Mouse (Mus musculus): ENCODE data around the gene Adora2b. TPM values are rescaled to one million over a fixed set of nuclear protein-coding genes. Genes with fewer than 3 reads are reported as not detected.

Gene Adora2b
- total RNA-seq (2021), result 1 to 10 TPM in 1 of 2 experiments, under 1 TPM in 1; 0.46 to 1.2 TPM

DNA sequence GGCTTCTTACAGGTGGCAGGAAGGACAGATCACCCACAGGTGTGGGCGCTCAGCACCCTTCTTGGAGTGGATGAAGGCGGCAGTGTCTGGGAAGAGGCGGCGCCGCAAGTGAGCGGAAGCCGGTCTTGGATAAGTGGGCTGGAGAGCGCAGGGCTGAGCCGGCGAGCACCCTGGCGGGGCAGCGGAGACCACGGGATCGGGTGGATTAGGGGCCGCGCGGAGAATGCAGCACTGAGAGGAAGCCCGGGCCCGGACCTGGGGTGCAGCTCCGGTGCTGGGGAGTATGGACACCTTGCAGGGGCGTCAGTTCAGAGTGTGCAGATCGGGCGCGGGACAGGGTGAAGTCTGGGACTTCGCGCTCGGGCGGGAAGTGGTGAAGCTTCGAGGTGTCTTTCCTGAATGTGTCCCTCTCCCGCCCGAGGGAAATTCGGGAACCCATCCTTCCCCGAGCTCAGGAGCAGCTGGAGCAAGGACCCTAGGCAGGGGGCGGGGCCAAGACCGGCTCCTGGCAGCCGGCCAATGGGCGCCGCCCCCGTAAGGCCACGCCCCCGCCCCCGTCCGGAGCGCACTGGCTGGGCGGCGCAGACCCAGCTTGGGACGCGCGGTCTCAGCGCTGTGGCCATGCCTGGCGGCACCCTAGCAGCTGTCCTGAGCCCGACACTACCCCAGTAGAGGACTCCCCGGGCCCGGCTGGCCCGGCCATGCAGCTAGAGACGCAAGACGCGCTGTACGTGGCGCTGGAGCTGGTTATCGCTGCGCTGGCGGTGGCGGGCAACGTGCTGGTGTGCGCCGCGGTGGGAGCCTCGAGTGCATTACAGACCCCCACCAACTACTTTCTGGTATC, at the start of gene Adora2b:
TSS of gene Adora2b (plus strand) at position 584 of the 844 bp plus-strand sequence.
- intact Hi-C loops (cut with DNase I), result loop anchor here (5.0 kb wide), 1 partner anchor 56 kb away; no protein-coding TSS in a partner anchor
- DNase-seq, result peak; percentile 70 to 75

DNA sequence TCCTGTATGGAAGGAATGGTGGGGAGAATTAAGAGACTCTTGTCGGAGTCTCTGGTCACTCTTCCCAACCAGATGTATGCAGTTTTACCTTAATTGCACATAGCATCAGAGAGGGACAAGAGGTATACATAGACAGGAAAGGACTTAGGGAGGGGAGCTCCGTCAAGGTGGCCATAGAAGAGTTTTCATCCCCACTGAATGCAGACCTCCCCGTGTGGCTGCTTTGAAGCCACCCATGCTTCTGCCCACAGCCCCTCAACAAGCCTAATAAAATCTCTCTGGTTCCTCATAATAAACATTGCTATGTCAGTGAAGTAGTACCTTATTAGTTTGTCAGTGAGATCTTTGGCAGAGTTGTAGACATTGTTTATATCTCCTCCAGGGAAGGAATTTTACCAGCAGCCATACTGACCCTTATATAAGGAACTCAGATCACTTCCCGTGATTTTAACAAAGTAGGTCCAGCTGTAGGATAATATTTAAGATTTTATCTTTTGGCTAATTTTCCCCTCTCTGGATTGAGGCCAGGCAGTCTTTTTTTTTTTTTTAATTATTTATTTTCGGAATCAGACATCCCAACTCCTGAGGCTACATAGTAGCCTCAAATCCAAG, 47.8 kb upstream of the Adora2b start:
- no peak for DNase-seq
- intact Hi-C loops (cut with DNase I), result no loop called here

DNA sequence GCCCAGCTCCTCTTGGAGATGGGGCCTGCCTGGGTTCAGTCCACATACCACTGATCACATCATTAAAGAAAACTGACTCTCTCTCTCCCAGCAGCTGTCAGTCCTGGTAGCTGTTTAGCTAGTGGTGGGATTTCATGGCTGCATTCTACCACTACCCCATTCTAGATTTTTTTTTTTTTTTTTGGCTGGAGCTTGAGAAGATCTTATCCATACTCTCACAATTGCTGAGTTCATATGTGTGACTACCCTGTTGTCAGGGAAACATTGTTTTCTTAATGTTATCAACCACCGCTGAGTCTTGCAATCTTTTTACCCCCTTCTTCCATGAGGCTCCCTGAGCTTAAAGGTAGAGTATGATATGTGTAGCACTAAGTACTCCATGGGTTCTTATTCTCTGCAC, 46.1 kb upstream of the Adora2b start:
- intact Hi-C loops (cut with DNase I), result no loop called here
- no peak for DNase-seq

DNA sequence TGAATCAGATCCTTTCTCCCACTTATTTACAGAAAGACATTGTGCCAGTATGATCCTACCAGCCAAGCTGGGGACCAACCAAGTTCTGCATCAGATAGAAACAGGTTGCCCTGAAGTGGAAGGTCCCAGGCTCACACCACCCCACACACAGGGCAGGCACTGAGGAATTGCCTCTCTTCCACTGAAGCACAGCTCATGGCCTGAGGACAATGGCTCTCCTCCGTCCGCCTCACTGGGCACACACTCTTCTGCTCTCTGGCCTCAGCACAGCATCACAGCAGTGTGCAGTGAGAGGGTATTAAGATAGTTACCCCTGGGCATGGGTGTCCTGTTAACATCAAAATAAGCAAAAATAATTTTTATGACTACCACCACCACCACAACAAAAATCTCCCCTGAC, 39.7 kb upstream of the Adora2b start:
- intact Hi-C loops (cut with DNase I), result no loop called here
- no peak for DNase-seq

DNA sequence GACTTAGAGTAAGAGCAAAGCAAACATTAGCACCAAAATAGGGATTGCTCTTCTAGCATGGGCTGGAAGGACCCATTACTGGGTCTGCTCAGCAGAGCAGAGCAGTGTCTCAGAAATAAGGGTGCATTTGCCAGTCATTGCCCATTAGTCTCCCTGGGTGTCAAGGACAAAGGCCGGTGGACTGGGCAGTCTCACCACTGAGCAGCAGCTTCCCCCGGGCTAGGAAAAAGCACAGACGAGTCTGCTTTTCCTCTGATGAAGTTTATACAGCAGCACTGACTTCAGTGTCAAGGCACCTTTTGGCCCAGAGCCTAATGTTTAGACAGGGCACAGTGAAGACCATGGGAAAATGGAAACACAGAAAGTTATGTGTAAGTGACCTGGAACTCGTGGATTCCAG, 38.9 kb upstream of the Adora2b start:
- no peak for DNase-seq
- intact Hi-C loops (cut with DNase I), result no loop called here

DNA sequence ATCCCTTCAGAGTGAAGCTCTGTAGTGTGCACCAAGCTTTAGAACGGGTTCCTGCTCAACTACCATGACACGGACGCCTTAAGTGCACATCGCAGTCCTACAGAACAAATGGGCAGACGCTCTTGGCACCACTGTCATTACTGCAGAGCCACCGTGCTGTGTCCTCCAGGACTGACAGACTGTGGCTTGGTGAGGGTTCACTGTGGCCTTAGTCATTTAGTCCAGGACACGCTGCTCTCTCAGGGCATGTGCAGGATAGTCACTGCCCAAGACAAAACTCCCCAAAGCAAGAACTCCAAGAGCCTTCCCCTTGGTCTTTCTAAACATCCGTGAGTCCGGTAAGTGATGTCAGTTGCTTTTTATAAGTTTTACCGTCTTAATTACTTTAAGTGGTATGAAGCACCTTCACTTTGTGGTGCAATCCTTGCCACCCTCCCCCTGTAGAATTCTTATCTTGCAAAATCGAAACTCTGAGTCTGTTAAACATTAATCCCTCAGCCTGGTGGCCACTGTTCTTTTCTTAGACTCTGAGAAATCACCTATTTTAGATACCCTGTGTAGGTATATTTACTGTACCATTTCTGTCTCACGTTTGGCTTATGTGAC, 35.3 kb upstream of the Adora2b start:
- intact Hi-C loops (cut with DNase I), result no loop called here
- DNase-seq, result no peak

DNA sequence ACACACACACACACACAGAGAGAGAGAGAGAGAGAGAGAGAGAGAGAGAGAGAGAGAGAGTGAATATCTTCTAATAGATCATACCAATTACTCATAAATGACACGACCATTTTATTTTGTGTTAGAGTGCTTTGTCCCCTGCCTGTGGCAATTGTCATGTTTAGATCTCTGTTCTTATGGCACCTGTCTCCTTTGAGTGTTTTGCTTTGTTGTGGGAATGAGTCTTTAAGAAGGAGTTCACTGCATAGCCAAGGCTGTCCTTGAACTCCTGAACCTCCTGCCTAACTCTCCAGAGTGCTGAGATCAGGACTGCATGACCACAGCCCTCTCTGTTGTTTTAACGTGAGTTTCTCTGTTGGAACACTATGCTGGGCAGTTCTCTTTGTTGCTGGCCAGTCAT, 33.7 kb upstream of the Adora2b start:
- intact Hi-C loops (cut with DNase I), result no loop called here

DNA sequence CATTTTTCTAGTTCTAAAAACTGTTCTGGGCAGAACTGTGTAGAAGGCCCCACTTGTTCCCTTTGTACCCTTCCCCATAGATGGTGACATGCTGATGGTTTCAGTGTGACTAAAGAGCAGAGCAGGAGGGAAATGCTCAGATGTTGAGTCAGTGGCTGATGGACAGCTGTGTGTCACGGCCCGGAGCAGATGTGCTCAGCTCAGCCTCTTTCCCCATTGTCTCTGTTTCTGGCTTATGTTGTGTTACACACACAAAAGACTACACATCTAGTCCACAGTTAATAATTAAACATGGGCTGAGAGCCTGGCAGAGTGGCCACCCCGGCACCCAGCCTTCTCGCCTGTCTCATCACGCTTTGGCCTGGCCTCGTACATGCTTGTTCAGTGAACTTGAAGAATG, 31.0 kb upstream of the Adora2b start:
- DNase-seq, result no peak
- intact Hi-C loops (cut with DNase I), result no loop called here

More for the DNA sequence above, 33.7 kb upstream of the Adora2b start:
- DNase-seq, result no peak

DNA sequence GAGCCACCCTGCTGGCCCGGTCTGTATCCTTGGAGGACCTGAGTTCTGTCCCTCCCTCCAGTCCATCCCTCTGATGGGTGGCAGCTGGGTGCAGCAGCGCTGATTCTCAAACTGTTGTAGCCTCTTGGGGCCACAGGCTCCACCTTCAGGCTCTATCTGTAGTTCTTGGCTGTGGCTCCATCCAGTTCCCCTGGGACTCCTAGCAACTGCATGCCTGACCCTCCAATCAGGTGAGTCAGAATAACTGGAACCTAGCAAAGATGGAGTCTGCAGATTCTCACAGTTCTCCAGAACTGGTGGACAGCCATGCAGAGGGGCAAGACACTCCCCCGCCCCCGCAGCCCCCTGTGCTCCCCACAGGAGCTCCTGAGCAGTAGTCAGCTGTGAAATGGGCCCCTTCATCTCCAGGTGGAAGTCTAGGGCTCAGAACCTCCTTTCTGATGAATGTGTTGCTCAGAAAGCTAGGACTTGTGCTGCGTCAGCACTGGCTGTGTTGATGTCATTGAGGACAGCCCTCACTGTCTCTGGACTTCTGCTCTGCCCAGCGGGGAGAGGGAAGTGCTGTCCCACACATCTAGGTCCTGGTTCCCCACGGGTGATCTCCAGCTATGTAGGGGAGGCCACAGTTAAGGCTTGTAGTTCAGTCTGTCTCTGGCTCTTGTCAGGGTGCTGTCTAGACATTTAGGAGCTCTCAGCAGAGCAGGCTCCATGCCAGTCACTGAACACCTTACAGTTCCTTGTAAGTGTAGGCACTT, 27.9 kb upstream of the Adora2b start:
- intact Hi-C loops (cut with DNase I), result no loop called here
- DNase-seq, result peak; percentile 20 to 25

DNA sequence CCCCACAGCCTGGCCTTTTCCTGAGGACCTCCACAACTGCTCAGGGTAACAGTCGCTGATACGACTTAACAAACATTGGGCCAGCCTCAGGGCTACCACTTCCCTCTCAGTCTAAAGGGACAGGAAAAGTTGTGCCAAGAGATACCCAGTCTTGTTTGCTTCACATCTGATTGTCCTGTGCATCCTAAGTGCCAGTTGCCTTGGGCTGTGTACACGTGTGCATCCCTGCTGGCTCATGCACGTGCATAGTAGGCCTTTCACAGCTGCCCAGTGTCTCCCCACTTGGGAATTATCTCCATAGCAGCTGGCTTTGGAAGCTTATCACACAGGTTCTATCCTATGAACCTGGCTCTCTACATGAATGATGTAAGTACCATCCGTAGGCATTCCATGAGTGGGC, 25.4 kb upstream of the Adora2b start:
- no peak for DNase-seq
- intact Hi-C loops (cut with DNase I), result no loop called here

DNA sequence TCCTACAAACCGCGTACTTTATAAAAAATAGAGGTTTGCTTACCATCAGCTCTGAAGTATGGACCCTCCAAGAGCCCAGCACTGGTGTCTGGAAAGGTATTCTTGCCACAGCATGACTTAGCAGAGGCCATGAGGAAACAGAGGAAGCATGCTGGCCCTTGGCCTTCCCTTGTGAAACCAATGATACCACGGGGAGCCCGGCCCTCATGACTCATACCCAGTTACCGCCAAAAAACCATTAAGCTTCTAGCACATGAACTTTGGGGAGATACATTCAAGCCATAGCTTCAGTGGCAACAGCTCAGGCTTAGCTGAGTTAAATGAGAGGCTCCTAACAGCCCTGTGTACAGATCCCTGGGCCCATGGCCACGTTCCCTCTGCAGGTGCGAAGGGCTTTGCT, 24.8 kb upstream of the Adora2b start:
- peak; percentile 21 to 40 for DNase-seq

DNA sequence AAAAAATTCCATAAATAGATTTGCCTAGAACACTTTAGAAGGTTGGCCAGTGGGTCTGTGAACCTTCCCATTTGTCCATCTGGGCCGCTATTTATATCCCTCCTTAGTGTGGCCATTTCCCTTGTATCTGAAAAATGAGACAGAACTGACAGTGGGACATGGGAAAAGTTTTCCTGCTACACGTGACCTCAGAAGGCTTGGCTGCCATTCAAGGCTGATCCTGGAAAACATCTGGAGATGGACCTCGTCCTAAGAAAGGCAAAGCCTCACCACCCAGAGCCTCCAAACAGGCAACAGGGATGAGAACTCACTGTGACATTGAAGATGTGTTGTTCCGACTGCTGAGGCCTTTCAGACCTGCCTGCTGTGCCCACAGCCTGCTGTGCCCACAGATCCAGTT, 24.0 kb upstream of the Adora2b start:
- intact Hi-C loops (cut with DNase I), result no loop called here

More for the DNA sequence above, 24.8 kb upstream of the Adora2b start:
- intact Hi-C loops (cut with DNase I), result no loop called here

DNA sequence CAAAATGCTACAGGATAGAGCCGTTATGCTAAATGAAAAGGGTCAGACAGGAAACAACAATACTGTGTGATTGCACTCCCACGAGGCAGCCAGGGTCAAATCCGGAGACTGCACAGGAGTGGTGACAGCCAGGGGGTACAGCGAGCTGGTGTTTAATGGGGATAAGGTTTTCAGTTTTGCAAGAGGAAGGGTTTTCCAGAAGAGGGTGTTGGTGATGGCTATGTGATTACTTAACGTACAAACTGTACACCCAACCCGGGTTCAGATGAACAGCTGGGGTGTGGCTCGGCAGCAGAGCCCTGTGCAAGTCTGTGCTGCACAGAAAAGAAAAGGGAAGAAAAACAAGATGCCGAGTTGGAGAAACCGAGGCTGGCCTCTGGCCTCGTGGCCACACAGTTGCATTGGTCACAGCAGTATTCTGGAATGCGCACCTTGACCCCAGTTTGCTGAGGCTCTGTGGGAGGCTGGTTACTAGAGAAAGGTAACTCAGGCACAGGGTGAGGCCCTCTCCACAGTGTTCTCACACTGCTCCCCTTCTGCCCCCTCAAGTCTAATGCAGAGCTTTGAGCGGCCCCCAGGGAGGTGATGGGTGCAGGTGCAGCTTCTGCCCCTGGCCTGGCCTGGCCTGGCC, 8.0 kb upstream of the Adora2b start:
- intact Hi-C loops (cut with DNase I), result no loop called here
- no peak for DNase-seq

More for the DNA sequence above, 24.0 kb upstream of the Adora2b start:
- peak; percentile 27 to 37 for DNase-seq

DNA sequence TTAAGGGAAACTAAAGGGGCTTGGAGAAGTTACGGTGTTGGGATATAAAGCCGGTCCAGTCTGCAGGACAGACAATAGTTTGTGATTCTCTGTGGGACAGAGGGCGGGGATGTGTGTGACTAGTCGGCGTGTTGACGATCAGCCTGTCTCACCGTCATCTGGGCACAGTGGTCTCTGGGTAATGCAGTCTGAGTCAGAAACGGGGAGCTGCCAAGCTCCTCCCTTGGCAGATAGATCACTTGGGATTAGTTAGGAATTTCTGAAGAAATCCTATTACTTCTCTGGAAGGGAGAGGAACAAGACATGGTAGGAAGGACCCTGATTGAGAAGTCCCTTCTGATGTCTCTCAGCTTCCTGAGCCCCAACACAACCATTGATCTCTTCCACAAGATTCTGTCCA, 4.9 kb upstream of the Adora2b start:
- intact Hi-C loops (cut with DNase I), result no loop called here

DNA sequence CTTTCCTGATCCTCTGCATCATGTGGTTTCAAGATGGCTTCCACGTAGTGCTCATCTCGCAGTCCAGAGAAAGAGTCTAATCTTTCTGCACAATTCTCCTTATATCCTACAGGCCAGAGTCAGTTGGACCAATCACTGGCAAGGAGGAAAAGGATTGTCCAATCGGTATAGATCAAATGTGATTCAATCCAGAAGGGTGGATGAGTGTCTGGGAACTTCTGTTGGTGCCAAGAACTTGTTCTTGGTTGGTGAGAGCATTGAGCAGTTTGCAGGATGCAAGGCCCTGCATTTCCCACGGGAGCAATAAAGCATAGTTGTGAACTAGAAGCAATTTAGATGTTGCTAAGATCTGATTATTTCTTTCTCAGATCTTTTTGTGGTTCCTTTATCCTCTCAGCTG, 4.3 kb upstream of the Adora2b start:
- DNase-seq, result no peak
- intact Hi-C loops (cut with DNase I), result no loop called here

More for the DNA sequence above, 4.9 kb upstream of the Adora2b start:
- no peak for DNase-seq

DNA sequence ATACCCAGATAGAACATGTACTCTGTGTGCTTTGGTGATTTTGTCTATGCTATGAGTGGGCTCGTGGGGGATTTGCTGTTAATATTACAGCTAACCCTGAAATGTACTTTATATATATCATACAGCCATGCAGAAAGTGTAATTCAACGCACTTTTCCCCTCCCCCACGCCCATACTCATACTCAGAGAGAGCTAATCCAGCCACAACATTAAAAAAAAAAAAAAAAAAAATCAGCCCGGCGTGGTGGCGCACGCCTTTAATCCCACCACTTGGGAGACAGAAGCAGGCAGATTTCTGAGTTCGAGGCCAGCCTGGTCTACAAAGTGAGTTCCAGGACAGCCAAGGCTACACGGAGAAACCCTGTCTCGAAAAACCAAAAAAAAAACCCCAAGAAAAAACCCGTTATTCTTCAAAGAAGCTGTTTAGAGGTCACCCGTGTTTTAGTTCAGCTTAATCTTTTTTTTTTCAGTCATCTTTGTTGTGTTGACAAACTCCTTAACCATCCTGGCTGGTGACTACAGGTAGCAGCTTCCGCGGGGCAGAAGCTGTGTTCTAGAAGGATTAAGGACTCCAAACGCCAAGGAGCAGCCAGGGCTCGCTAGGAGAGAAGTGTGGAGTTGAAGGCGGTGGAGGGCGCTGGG, 904 bp upstream of the Adora2b start:
- DNase-seq, result no peak
- intact Hi-C loops (cut with DNase I), result loop anchor here (5.0 kb wide), 1 partner anchor 56 kb away; no protein-coding TSS in a partner anchor

DNA sequence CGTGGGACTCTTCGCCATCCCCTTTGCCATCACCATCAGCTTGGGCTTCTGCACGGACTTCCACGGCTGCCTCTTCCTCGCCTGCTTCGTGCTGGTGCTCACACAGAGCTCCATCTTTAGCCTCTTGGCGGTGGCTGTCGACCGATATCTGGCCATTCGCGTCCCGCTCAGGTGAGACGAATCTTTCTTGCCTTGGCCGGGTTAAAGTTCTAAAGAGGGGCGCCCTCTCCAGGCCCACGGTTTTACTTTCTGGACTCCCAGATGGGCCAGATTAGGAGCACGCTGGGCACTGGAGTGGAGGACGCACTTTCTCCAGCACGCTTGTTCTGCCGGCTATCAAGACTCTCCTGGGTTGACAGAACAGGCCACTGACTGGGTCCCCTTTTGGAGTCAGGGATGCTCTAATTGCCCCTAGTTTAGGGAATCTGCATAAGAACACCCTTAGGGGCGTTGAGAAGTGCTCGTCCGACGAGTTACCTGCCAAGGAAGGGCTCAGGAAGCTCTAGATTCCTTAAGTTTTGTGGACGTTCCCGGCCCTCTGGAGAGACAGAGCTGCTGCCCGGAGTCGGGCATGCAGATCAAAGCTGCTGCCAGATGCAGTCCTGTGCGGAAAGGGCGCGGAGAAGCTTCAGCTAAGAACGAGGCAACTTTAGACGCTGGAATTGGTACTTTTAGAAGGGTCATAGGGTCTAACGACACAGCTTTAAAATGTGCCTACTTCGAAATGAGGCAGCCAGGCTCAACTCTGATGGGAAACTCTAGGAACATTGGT, 668 bp downstream of the Adora2b start:
- peak; percentile 34 to 43 for DNase-seq

DNA sequence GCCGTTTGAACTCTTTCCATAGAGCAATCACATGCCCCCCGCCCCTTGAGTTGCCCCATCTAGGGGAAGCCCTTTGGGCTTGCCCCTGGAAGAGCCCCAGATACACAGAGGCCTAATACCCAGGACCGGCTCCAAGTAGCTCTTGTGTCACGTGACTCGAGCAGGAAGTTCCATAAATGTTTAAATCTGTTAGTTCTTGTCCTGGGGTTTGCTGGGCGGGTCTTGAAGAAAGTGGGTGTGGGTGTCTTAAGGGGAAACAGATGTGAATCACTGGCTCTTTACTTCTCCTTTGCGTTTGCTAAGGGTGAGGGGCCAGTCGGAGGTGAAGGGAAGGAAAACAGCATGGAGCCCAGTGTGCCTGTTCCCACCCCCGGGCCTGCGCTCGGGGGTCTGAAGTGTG, 2.3 kb downstream of the Adora2b start:
- intact Hi-C loops (cut with DNase I), result no loop called here
- DNase-seq, result peak in 1 of 2 experiments; percentile 16

More for the DNA sequence above, 668 bp downstream of the Adora2b start:
- intact Hi-C loops (cut with DNase I), result loop anchor here (5.0 kb wide), 1 partner anchor 57 kb away; no protein-coding TSS in a partner anchor

DNA sequence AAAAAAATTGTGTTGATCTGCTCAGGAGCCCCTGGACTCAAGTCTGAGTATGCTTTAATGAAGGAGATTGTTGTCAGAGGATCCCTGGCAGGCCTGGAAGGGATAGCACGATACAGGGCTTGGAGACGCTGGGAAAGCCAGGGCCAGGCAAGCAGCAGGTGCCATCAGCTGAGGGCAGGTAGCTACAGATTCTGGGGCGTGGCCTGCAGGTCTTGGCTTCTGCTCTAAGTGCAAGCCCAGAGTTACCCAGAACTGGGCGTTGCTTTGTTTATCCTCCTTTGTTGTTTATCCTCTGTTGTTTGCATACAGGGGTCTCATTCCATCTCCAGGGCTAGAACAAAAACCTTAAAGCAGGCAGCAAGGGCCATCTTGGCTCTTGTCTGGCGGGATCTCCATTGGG, 4.6 kb downstream of the Adora2b start:
- intact Hi-C loops (cut with DNase I), result no loop called here
- DNase-seq, result no peak
